Mouse (Mus musculus) neural tube, embryonic 12.5 days (tissue): ENCODE measurements around the gene Tor1aip1. TPM values are rescaled to one million over a fixed set of nuclear protein-coding genes. Genes with fewer than 3 reads are reported as not detected.
A peak's percentile ranks its signal among the peaks of the same experiment; 100 is the strongest.

Experiments used
- ATAC-seq: fragments of 200-750 bp; cut with Nextera tagmentation; 2 replicates; pipeline ENCODE4 v1.8.0; 2017; ENCODE audit warnings: low read depth, mild to moderate bottlenecking, moderate TSS enrichment, moderate library complexity; ENCODE audit not compliant: low FRiP score
- H3K27ac ChIP-seq: fragments of 300-500 bp; sonication (generic); 2 replicates; pipeline ENCODE4 v1.5.1; 2016
- H3K27me3 ChIP-seq: fragments of 300-500 bp; sonication (generic); replicated peaks from 2 replicates; pipeline ENCODE4 v1.6.1; 2016; ENCODE audit warnings: mild to moderate bottlenecking
- H3K36me3 ChIP-seq: fragments of 300-500 bp; sonication (generic); 2 replicates; pipeline ENCODE4 v1.6.1; 2016; ENCODE audit warnings: mild to moderate bottlenecking
- H3K4me1 ChIP-seq: fragments of 300-500 bp; sonication (generic); 2 replicates; pipeline ENCODE4 v1.6.1; 2016
- H3K4me2 ChIP-seq: fragments of 300-500 bp; sonication (generic); replicated peaks from 2 replicates; pipeline ENCODE4 v1.6.1; 2016; ENCODE audit warnings: mild to moderate bottlenecking
- H3K4me3 ChIP-seq: fragments of 300-500 bp; sonication (generic); 2 replicates; pipeline ENCODE4 v1.5.1; 2016
- H3K9ac ChIP-seq: fragments of 300-500 bp; sonication (generic); 2 replicates; pipeline ENCODE4 v1.6.1; 2016; ENCODE audit warnings: mild to moderate bottlenecking
- H3K9me3 ChIP-seq: fragments of 300-500 bp; sonication (generic); 2 replicates; pipeline ENCODE4 v1.6.1; 2016; ENCODE audit warnings: mild to moderate bottlenecking
- WGBS: fragments of 180-500 bp; shearing (Covaris S2); methylation state at CpG from one replicate; pipeline ENCODE4 v1.1.7; 2016; 5-methylcytosine and 5-hydroxymethylcytosine counted together
- polyA plus RNA-seq: library from polyadenylated mRNA; unstranded; fragments of >200 nt; fragmentation: Nextera tagmentation; extraction: Ambion mirVana; gene quantifications from 2 replicates; pipeline ENCODE4 v1.2.1, GENCODE M21; 2016

Tor1aip1 gene
- polyA plus RNA-seq, 1 experiment from 2014 or later = 28.0 TPM

DNA sequence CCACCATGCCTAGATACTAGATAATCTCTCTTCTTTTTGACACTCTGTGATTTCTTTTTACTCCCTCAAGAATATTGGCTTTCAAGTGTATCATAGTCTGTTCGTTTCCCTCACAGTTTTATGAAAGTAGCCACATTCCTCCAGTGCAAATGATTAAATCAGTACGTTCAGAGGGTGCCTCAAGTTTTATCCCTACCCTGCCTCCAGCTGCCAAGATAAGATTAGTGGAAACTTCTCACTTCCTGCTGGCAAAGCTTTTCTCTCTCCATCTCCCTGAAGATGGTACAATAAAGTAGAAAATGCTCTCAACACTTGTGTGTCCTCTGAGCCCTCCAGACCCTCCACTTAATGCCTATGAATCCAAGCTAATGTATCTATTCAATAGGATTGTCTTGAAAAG lies 61.3 kb downstream of the Tor1aip1 start:
- no peak overlapping the region for H3K4me3 ChIP-seq
- no peaks in the 10 kb centered on the region for H3K27me3 ChIP-seq
- H3K4me1 ChIP-seq = peaks cover 9% of the 10 kb centered on the region; the same call in 1 of the 2 replicates
- no peaks in the 10 kb centered on the region for H3K9me3 ChIP-seq
- H3K27ac ChIP-seq = no peak overlapping the region
- no peak for ATAC-seq
- 73% methylated on average over 2 of the region's 2 CpGs for whole genome bisulfite sequencing
- H3K9ac ChIP-seq = no peak overlapping the region
- H3K4me2 ChIP-seq = no peak overlapping the region
- no peaks in the 10 kb centered on the region for H3K36me3 ChIP-seq

DNA sequence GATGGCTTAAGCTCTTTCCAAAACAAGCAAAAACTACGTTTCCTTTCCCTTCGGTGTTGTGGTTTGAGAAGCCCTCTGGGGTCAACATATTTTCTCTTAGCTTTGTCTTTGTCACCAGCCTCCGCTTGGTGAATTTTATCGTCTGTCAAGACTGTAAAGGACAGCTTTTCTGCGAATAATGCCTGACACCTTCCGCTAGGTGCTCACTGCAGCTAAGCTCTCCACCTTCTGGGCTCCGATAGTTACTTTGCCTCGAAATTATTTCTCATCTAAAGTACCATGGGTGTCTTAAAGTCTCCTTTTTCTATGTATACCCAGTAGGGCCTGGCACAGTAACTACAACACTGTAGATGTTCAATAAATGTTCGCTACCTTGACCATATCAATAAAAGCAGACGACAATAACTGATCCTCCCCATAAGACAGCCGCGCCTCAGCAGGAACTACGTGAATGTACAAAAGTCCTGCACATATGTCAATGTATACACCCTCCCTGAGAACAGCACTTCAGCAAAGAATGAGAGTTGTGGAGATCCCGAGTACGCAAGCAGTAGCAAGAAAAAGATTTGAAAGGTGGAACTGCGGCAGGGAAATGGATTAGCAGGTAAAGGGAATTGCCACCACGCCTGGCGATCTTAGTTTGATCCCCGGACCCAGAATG lies 62.4 kb downstream of the Tor1aip1 start:
- no peaks in the 10 kb centered on the region for H3K9me3 ChIP-seq
- H3K4me3 ChIP-seq = peak overlapping the region; percentile 98
- 5% methylated on average over 19 of the region's 19 CpGs for WGBS
- H3K4me1 ChIP-seq = peaks cover 9% of the 10 kb centered on the region; the same call in 1 of the 2 replicates
- H3K27me3 ChIP-seq = no peaks in the 10 kb centered on the region
- peak overlapping the region; percentile 83 for H3K27ac ChIP-seq
- H3K9ac ChIP-seq = peak overlapping the region; percentile 99
- peak; percentile 41 for ATAC-seq
- no peaks in the 10 kb centered on the region for H3K36me3 ChIP-seq
- peak overlapping the region; percentile 68 for H3K4me2 ChIP-seq

DNA sequence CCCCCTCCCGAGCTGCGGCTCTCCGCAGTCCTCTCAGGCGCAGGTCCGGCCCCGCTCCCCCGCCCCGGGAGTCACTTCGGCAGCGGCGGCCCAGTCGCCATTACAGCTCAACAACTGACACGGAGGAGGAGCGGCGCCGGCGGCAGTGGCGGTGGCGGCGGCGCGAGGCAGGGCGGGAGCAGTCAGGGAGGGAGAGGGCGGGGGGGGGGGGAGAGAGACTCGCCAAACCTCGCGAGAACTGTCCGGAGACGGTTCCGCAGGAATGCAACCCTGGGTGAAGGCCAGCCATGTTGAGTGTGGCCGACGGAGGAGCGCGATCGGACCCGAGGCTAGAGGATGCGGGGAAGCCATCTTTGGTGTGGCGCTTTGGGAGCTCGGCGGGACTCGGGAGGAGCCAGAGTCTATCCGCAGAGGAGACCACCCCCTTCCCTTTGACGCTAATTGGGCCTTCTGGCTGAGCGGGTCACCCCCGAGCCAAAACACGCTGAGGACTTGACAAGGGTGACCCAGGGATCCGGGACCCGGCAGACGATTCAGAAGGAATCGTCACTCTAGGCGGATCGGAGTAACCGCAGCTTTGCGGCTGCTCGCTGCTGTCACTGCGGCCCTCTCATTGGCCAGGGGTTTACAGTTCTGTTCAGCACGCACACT lies 63.1 kb downstream of the Tor1aip1 start, which contains the start of gene Cep350:
Gene Cep350, minus strand, starts transcription at position 188 of the 651 bp plus-strand sequence.
- Histone ChIP-seq H3K4me1 (peaks cover 9% of the 10 kb centered on the region; the same call in 1 of the 2 replicates), H3K4me3 (peak within 1 kb of the TSS; percentile 98), H3K27ac (peak within 1 kb of the TSS; percentile 83), H3K36me3 (no peaks in the 10 kb centered on the region), H3K27me3 (no peaks in the 10 kb centered on the region), H3K9ac (peak within 1 kb of the TSS; percentile 99), H3K4me2 (peak within 1 kb of the TSS; percentile 84), H3K9me3 (no peaks in the 10 kb centered on the region)
- ATAC-seq = peak; percentile 99
- WGBS = under 1% methylated on average over 54 of the region's 57 CpGs

DNA sequence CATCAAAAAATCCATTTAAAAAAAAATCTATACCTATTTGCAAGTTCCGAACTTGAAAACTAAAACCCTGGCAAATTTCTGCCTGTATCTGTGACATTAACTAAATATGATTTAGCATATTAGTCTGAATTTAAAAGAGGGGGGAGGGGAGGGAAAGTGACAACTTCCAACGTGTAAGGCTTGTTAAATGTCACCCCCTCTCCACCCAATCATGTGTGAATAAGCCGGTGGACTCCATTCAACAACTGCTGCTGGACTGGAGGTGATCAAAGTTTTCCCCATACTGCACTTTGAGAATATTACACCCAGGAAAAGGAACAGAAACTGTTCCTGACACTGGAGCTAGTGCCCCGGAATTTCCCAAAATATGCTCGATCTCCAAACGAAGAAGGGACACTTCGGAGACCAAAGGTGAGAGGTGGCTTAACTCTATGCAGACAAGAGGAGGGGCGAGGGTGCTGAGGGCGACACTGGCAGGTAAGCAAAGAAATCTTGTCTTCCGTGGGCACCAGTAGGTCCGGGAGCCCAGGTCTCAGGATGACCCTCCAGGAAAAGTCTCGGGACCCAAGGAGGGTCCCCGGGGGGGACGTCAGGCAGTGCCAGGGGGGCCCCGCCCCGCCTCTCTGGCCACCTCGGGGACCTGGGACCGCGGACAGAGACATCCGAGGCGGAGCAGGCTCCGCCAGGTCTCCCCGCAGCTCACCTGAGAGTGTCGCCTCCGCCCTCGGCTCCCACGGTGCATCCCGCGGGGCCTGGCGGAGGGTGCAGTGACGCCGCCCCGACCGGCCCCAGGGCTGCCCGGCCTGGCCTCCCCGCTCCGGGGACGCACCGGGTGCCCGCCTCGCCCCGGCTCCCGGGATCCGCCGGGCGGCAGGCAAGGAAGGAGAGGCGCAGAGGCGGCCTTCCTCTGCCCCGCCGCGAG lies 63.9 kb downstream of the Tor1aip1 start:
- H3K9me3 ChIP-seq = no peaks in the 10 kb centered on the region
- H3K4me2 ChIP-seq = peak overlapping the region; percentile 84
- no peaks in the 10 kb centered on the region for H3K27me3 ChIP-seq
- peak; percentile 66; the same call in 1 of the 2 replicates for ATAC-seq
- no peaks in the 10 kb centered on the region for H3K36me3 ChIP-seq
- H3K9ac ChIP-seq = peak overlapping the region; percentile 99
- H3K4me1 ChIP-seq = peaks cover 9% of the 10 kb centered on the region; the same call in 1 of the 2 replicates
- WGBS = 3% methylated on average over 50 of the region's 51 CpGs
- peak overlapping the region; percentile 83 for H3K27ac ChIP-seq
- H3K4me3 ChIP-seq = peak overlapping the region; percentile 98

Other genes with a start within 250 kb of the Tor1aip1 start
- 23.1 and 23.5 TPM in 2 replicates for gene Qsox1, start 223.6 kb downstream of the Tor1aip1 start, polyA plus RNA-seq
- gene Cep350, start 63.2 kb downstream of the Tor1aip1 start, polyA plus RNA-seq = 10.2 and 10.5 TPM in 2 replicates
- gene Tor1aip2, start 1.1 kb downstream of the Tor1aip1 start, polyA plus RNA-seq = 87.5 and 90.9 TPM in 2 replicates
- gene Fam163a, start 168.5 kb upstream of the Tor1aip1 start, polyA plus RNA-seq = 6.6 and 7.6 TPM in 2 replicates